Mouse (Mus musculus) intestine, postnatal 0 days (tissue): ENCODE measurements around the gene Hecw2. TPM values are rescaled to one million over a fixed set of nuclear protein-coding genes. Genes with fewer than 3 reads are reported as not detected.
A peak's percentile ranks its signal among the peaks of the same experiment; 100 is the strongest.

Experiments used
- ATAC-seq: fragments of 200-750 bp; cut with Nextera tagmentation; 2 replicates; pipeline ENCODE4 v1.8.0; 2017; ENCODE audit warnings: mild to moderate bottlenecking, moderate TSS enrichment, moderate library complexity
- H3K27ac ChIP-seq: fragments of 300-500 bp; sonication (generic); 2 replicates; pipeline ENCODE4 v1.5.1; 2014; ENCODE audit warnings: mild to moderate bottlenecking, low read depth, low read length, moderate library complexity
- H3K27me3 ChIP-seq: fragments of 300-500 bp; sonication (generic); replicated peaks from 2 replicates; pipeline ENCODE4 v1.6.1; 2014; ENCODE audit warnings: low read length, mixed read lengths; ENCODE audit not compliant: control insufficient read depth, insufficient read depth
- H3K36me3 ChIP-seq: fragments of 300-500 bp; sonication (generic); 2 replicates; pipeline ENCODE4 v1.6.1; 2014; ENCODE audit warnings: mild to moderate bottlenecking, moderate library complexity; ENCODE audit not compliant: control insufficient read depth, insufficient read depth
- H3K4me1 ChIP-seq: fragments of 300-500 bp; sonication (generic); replicated peaks from 2 replicates; pipeline ENCODE4 v1.6.1; 2014; ENCODE audit warnings: antibody characterized with exemption, low read length, mixed read lengths; ENCODE audit not compliant: control insufficient read depth, insufficient read depth
- H3K4me2 ChIP-seq: fragments of 300-500 bp; sonication (generic); replicated peaks from 2 replicates; pipeline ENCODE4 v1.6.1; 2014; ENCODE audit warnings: low read depth, mild to moderate bottlenecking, moderate library complexity
- H3K4me3 ChIP-seq: fragments of 300-500 bp; sonication (generic); 2 replicates; pipeline ENCODE4 v1.5.1; 2014; ENCODE audit warnings: low read depth, low read length
- H3K9ac ChIP-seq: fragments of 300-500 bp; sonication (generic); 2 replicates; pipeline ENCODE4 v1.6.1; 2014; ENCODE audit warnings: mild to moderate bottlenecking, low read depth, low read length
- H3K9me3 ChIP-seq: fragments of 300-500 bp; sonication (generic); 2 replicates; pipeline ENCODE4 v1.6.1; 2016; ENCODE audit warnings: mixed run types; ENCODE audit not compliant: control insufficient read depth
- CTCF ChIP-seq: sonication (generic); IDR thresholded peaks from 2 replicates; pipeline ENCODE4 v1.5.1; 2016; ENCODE audit warnings: low read depth, mild to moderate bottlenecking, control low read depth, antibody characterized with exemption, moderate library complexity
- WGBS: fragments of 180-500 bp; shearing (Covaris S2); extraction: QIAGEN DNeasy Blood & Tissue Kit; methylation state at CpG from one replicate; pipeline ENCODE4 v1.1.7; 2014; 5-methylcytosine and 5-hydroxymethylcytosine counted together
- polyA plus RNA-seq: library from polyadenylated mRNA; unstranded; fragments of >200 nt; fragmentation: Nextera tagmentation; extraction: Ambion mirVana; gene quantifications from 2 replicates; pipeline ENCODE4 v1.2.1, GENCODE M21; 2015

The Hecw2 gene
- polyA plus RNA-seq, 1 experiment from 2014 or later, result 0.69 TPM

DNA sequence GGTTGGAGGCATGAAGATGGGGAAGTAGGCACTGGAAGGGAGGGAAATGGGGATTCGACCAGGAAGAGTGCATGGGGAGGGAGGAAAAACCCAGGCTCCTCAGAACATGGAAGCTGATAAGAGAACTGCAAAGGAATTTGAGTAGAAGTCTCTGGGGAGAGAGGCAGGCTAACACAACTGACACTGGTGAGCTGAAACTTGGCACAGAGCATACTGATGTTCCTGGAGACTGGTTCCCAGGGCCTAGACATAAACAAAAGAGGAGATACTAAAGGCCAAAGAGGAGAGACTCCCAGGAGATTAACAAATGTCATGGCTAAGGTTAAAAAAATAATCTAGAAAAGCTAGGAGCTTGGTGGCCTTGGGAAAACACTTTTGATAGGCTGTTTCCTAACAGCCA lies 148.0 kb downstream of the Hecw2 start:
- 50% methylated on average over 1 of the region's 1 CpGs for WGBS
- ATAC-seq, result no peak
- Histone ChIP-seq H3K36me3 (no peaks in the 10 kb centered on the region), H3K4me1 (no peaks in the 10 kb centered on the region), H3K27me3 (no peaks in the 10 kb centered on the region), H3K9ac (no peak overlapping the region), H3K4me3 (no peak overlapping the region), H3K4me2 (no peak overlapping the region), H3K27ac (no peak overlapping the region), H3K9me3 (no peaks in the 10 kb centered on the region)
- TF ChIP-seq CTCF, result no peak

DNA sequence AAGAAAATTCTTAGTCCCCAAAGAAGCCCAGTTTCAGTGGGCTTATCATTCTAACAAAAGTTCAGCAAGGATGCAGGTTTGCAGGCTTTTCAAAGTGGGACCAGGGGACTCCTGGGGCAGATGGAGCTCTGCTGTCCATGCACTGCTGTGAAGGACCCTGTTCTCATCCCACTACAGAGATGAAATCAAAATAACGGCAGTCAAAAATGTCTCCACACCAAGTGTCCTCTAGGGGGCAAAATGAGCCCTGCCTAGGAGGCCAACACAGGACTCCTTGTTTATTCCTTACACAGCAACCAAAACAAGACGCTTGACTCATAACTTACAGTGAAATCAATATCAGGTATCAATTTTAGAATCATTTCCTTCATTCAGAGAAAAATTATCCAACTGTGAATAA lies 155.9 kb downstream of the Hecw2 start:
- Histone ChIP-seq H3K36me3 (no peaks in the 10 kb centered on the region), H3K4me2 (no peak overlapping the region), H3K4me1 (no peaks in the 10 kb centered on the region), H3K27me3 (no peaks in the 10 kb centered on the region), H3K27ac (no peak overlapping the region), H3K9me3 (no peaks in the 10 kb centered on the region), H3K4me3 (no peak overlapping the region), H3K9ac (no peak overlapping the region)
- 47% methylated on average over 2 of the region's 2 CpGs for WGBS
- TF ChIP-seq CTCF, result peak; percentile 70
- no peak for ATAC-seq

DNA sequence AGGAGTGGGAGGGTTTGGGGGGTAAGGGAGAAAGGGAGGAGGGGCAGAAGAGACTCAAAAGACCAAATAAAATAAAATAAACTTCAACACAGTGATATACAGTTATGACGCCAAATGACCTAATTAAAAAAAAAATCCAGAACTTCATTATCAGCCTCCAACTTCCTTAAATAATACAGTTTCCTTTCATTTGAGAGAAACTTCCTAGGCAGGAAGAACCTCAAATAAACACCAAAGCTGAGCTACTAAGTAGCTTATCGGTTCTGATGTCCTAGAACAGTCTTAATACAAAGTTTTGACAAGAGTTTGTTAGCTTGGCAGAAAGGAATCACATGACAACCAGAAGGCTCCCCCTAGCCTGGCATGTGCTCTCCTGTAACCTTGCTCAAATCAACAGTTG lies 177.3 kb downstream of the Hecw2 start:
- 52% methylated on average over 2 of the region's 2 CpGs for WGBS

DNA sequence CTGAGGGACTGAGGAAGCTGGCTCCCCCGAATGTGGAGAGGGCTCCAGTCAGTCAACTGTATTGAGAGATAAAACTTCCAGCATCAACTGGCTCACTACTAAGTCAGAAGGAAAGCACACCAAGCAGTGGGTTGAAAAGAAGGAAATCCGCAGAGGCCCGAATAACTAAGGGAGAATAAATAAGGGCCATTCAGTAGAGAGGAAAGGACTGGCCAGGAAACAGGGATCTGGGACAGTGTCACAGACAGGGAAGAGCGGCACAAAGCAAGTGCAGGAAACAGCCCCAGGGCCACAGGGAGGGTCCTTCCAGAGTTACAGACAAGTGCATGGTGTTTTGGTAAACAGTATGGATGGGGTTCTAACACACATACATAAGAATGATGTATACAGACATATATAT lies 179.2 kb downstream of the Hecw2 start:
- Histone ChIP-seq H3K9me3 (no peaks in the 10 kb centered on the region), H3K4me2 (no peak overlapping the region), H3K9ac (no peak overlapping the region), H3K36me3 (no peaks in the 10 kb centered on the region), H3K27ac (no peak overlapping the region), H3K4me3 (no peak overlapping the region), H3K4me1 (no peaks in the 10 kb centered on the region), H3K27me3 (no peaks in the 10 kb centered on the region)
- no peak for TF ChIP-seq CTCF
- no peak for ATAC-seq
- 59% methylated on average over 4 of the region's 4 CpGs for WGBS

More for the DNA sequence above, 177.3 kb downstream of the Hecw2 start:
- Histone ChIP-seq H3K36me3 (no peaks in the 10 kb centered on the region), H3K4me2 (no peak overlapping the region), H3K27me3 (no peaks in the 10 kb centered on the region), H3K27ac (no peak overlapping the region), H3K4me3 (no peak overlapping the region), H3K9me3 (no peaks in the 10 kb centered on the region), H3K4me1 (no peaks in the 10 kb centered on the region), H3K9ac (no peak overlapping the region)
- no peak for TF ChIP-seq CTCF
- ATAC-seq, result no peak

DNA sequence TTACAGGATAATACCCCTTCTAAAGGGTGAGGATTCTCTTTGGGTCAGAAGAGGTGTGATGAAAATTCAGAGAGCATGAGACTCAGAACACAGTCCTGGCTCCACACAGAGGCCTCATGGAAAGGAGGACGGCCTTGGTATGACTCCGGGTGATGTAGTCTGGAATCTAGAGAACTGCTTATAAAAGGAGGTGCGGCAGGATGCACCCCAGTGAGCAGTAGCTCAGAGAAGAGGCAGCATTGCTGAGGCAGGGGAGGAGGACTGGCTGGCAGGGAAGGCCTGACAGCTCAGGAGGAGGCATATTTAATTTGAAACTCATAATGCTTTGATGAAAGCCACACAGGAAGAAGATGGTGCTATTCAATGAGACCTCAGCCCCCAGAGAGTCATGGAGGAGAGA lies 182.6 kb downstream of the Hecw2 start:
- ATAC-seq, result no peak
- no peak overlapping the region for H3K4me3 ChIP-seq
- no peaks in the 10 kb centered on the region for H3K9me3 ChIP-seq
- no peaks in the 10 kb centered on the region for H3K27me3 ChIP-seq
- 80% methylated on average over 3 of the region's 3 CpGs for WGBS
- no peak overlapping the region for H3K9ac ChIP-seq
- no peak overlapping the region for H3K4me2 ChIP-seq
- no peak overlapping the region for H3K27ac ChIP-seq
- H3K36me3 ChIP-seq, result no peaks in the 10 kb centered on the region
- TF ChIP-seq CTCF, result no peak
- no peaks in the 10 kb centered on the region for H3K4me1 ChIP-seq

DNA sequence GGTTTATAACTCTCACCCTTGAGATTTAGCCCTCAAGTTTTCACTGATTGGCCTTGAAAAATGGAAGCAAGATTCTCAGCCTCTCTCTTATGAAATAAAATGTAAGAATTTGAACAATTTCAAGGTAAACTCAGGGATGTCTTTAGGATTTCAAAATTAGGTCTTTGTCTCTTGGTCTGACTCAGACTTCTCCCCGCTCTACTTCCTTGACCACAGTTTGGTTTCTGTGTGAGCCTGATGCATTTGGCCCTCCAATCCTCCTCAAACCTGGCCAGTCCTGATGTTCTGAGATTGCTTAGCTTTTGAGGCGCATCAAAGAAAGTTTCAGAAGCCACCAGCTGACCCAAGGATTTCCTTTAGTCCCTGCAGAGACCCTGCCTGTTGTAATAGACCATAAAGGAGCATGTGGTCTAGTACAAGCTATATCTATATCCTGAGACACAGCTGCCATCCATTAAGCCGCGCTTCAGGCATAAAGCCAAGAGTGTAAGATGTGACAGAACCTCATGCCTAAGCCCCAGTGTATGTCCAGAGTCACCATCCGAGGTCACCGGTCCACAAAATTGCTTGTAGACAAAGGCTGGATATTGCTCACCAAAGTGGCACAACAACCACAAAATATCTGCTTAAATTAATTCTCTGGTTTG lies 185.4 kb downstream of the Hecw2 start:
- H3K9me3 ChIP-seq, result no peaks in the 10 kb centered on the region
- no peak overlapping the region for H3K9ac ChIP-seq
- H3K36me3 ChIP-seq, result no peaks in the 10 kb centered on the region
- no peaks in the 10 kb centered on the region for H3K27me3 ChIP-seq
- 88% methylated on average over 6 of the region's 6 CpGs for WGBS
- no peak overlapping the region for H3K4me2 ChIP-seq
- no peak overlapping the region for H3K27ac ChIP-seq
- no peak overlapping the region for H3K4me3 ChIP-seq
- no peaks in the 10 kb centered on the region for H3K4me1 ChIP-seq
- no peak for ATAC-seq
- no peak for TF ChIP-seq CTCF
